Mouse (Mus musculus) neutrophil, adult 5-6 weeks (primary cell): ENCODE data around the gene Usp4. TPM values are rescaled to one million over a fixed set of nuclear protein-coding genes. Genes with fewer than 3 reads are reported as not detected.

Source experiments
- ATAC-seq: fragments of 151-379, 151-347 bp; 2 replicates; pipeline ENCODE4 v1.8.0; 2017; ENCODE audit warnings: mild to moderate bottlenecking, moderate TSS enrichment; ENCODE audit not compliant: insufficient number of reproducible peaks, poor library complexity, low FRiP score, severe bottlenecking; ENCODE audit errors: extremely low read depth
- total RNA-seq: library from RNA; stranded (forward); fragments of 200-1000 nt; gene quantifications from 2 replicates; pipeline ENCODE4 v1.2.3, GENCODE M21; 2017

Usp4 gene
- total RNA-seq, 1 experiment from 2014 or later, result 154 TPM

GRCm38 (mm10) chr9:108398324-108398723, 50.7 kb downstream of the Usp4 start:
- no peak for ATAC-seq

DNA sequence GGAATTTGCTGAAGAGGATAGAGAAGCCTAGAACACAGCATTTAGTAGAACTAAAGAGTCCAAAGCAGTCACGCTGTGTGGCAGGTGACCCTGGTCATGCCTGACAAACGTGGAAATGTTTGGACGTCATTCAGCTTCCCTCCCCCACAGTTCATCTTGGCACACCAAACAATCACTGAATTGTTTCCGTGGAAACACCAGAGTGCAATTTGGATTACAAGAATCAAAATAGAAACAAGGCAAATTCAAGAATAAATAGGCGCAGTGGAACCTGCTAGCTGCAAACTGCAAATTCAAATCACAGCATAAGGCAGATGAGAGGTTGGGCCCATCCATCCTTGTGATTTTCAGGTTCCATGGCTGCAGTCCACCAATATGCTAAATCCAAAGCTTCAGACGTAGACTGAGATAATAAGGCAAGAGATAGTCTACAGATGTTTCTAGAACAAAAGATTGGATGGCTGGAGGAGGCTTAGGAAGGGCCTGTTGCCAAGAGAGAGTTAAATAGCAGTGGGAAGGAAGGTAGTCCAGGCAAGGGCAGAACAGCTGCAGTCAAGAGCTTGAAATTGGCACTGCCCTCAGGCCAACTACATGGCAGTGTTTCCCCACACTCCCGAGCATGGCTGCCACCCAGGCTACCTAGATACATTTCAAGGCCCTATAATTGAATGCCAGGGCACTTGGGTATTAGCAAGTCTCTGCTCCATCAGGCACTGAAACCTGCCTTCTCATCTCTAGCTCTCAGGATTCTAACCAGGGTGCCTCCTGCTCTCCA, 53.7 kb downstream of the Usp4 start:
- no peak for ATAC-seq

- ATAC-seq, result no peak
These were observed 55.4 kb downstream of the Usp4 start for GRCm38 (mm10) chr9:108403081-108403480.

- ATAC-seq, result no peak
These were observed 56.8 kb downstream of the Usp4 start for GRCm38 (mm10) chr9:108404451-108404850.

- no peak for ATAC-seq
These were observed 61.9 kb downstream of the Usp4 start for GRCm38 (mm10) chr9:108409535-108409934.

GRCm38 (mm10) chr9:108411381-108411942, 63.8 kb downstream of the Usp4 start:
- no peak for ATAC-seq

DNA sequence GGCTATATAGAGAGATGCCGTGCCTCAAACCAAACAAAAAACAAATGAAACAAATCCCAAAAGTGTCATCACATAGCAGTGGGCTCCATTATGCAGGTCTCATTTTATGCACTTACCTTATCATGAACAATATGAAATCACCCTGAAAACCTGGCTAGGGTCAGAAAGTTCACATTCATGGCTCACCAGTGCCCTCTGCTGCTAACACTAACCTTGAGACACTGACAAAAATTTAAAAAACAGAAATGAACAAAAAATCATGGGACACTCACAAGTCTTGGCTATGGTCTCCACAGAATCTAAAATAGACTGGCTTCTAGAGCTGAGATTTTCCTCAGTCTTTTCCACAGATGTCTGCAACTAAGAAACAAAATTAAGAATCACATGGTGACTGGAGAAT, 64.6 kb downstream of the Usp4 start:
- no peak for ATAC-seq

DNA sequence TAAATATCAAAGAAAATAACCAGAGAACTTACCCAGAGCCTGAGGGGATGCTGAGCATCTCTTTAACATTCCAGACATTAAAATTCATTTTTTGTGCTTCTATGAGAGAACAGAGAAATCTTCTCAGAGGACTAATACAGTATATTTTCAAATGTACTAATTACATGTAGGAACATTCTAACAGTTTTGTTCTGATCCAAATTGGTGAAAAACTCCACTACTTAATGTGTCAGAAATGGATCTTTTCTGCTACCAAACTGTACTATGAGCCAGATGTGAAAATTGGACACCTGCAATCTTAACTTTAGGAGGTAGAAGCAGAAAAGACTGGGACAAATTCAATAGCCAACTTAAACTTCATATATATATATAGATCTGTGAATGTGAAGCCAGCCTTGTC, 80.7 kb downstream of the Usp4 start, which contains the start of gene Ccdc36:
Ccdc36 (minus strand) TSS at position 101 of the 400 bp plus-strand sequence.
- ATAC-seq, result no peak

DNA sequence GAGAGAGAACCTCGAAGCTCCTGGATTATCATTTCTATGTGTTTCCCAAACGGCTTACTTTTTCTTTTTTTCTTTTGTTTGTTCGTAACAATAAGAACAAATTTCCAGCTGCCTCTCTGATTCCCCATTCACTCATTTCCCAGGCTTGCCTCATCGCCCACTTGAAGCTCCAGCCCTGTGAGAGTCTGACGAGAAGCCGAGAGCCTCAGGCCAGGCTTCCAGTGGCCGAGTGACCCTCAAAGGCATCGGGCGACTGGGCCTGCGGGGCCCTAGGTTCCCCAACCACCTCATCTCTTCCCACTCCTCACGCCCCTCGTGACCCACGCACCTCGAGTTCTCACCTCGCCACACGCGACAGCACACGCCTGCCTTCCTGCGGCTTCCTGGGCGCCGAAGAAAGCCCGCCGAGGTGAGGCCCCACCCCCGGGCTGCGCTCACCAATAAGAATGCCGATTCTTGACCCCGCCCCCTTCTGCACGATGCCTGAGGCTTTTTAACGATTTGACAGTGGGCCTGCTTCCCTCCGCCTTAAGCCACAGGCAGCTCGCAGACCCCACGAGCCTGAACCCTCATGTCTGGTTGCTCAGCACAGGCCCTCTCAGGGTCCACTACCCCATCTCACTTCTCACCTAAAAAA, 83.9 kb downstream of the Usp4 start:
- ATAC-seq, result no peak

GRCm38 (mm10) chr9:108436182-108436581, 88.5 kb downstream of the Usp4 start, which contains the start of gene BC048562:
Gene BC048562 (plus strand): TSS chr9:108436482.
- ATAC-seq, result no peak

- ATAC-seq, result no peak
These were observed 91.5 kb downstream of the Usp4 start for GRCm38 (mm10) chr9:108439176-108439575.

- no peak for ATAC-seq
These were observed 92.8 kb downstream of the Usp4 start for GRCm38 (mm10) chr9:108440485-108440884.

GRCm38 (mm10) chr9:108441236-108441919, 93.7 kb downstream of the Usp4 start:
- ATAC-seq, result no peak

Other genes with a start within 250 kb of the Usp4 start
- gene Bsn, start 157.5 kb upstream of the Usp4 start, total RNA-seq, result 0.12 and 0.23 TPM in 2 replicates
- 12.2 and 13.9 TPM in 2 replicates for gene Dag1, start 83.9 kb upstream of the Usp4 start, total RNA-seq
- gene Nicn1, start 57.4 kb upstream of the Usp4 start, total RNA-seq, result 4.3 and 4.4 TPM in 2 replicates
- gene Amt, start 51.0 kb upstream of the Usp4 start, total RNA-seq, result 5.6 and 7.8 TPM in 2 replicates
- gene Rhoa, start 41.7 kb upstream of the Usp4 start, total RNA-seq, result 487 and 547 TPM in 2 replicates
- gene Tcta, start 41.7 kb upstream of the Usp4 start, total RNA-seq, result 17.4 and 23.4 TPM in 2 replicates
- gene Gpx1, start 8.9 kb upstream of the Usp4 start, total RNA-seq, result 689 and 756 TPM in 2 replicates
- gene 1700102P08Rik, start 45.0 kb downstream of the Usp4 start, total RNA-seq, result 3.0 and 9.3 TPM in 2 replicates
- not detected in 2 replicates for gene Ccdc36, start 80.6 kb downstream of the Usp4 start, total RNA-seq
- gene BC048562, start 88.6 kb downstream of the Usp4 start, total RNA-seq, result not detected in 2 replicates
- 15.7 and 19.8 TPM in 2 replicates for gene Ccdc71, start 112.7 kb downstream of the Usp4 start, total RNA-seq
- gene Klhdc8b, start 113.7 kb downstream of the Usp4 start, total RNA-seq, result 2.9 and 5.7 TPM in 2 replicates
- not detected in 2 replicates for gene Lamb2, start 131.9 kb downstream of the Usp4 start, total RNA-seq
- gene Usp19, start 142.7 kb downstream of the Usp4 start, total RNA-seq, result 105 and 106 TPM in 2 replicates
- 97.9 and 119 TPM in 2 replicates for gene Qars, start 159.9 kb downstream of the Usp4 start, total RNA-seq
- gene Qrich1, start 169.0 kb downstream of the Usp4 start, total RNA-seq, result 158 TPM in 2 replicates
- gene Impdh2, start 212.4 kb downstream of the Usp4 start, total RNA-seq, result 61.0 and 75.5 TPM in 2 replicates
- 15.5 and 17.0 TPM in 2 replicates for gene Ndufaf3, start 219.6 kb downstream of the Usp4 start, total RNA-seq
- gene Dalrd3, start 222.0 kb downstream of the Usp4 start, total RNA-seq, result 70.9 and 104 TPM in 2 replicates
- gene Wdr6, start 230.9 kb downstream of the Usp4 start, total RNA-seq, result 12.8 and 15.6 TPM in 2 replicates
- gene P4htm, start 249.8 kb downstream of the Usp4 start, total RNA-seq, result 0.58 and 0.61 TPM in 2 replicates